Mouse (Mus musculus) activated CD4-positive, CD25-positive, alpha-beta regulatory T cell (primary cell): ENCODE results near the gene 4933434E20Rik. TPM values are rescaled to one million over a fixed set of nuclear protein-coding genes. Genes with fewer than 3 reads are reported as not detected.

Experiments
- polyA plus RNA-seq, 2 experiments: library from polyadenylated mRNA; unstranded; fragments of 100-300 nt; shearing (Covaris generic); gene quantifications; one replicate each; pipeline ENCODE4 v1.2.1; 2017

The 4933434E20Rik gene
- 100 to 1,000 TPM; 124 to 127 TPM for polyA plus RNA-seq

GRCm38 (mm10) chr3:90051441-90052350 lies at the start of gene 4933434E20Rik:
Gene 4933434E20Rik, plus strand, starts transcription at chr3:90051636.

GRCm38 (mm10) chr3:90052351-90053241 lies 1.2 kb downstream of the 4933434E20Rik start, which contains the start of gene Ubap2l:
Gene Ubap2l, minus strand, starts transcription at chr3:90052628.

DNA sequence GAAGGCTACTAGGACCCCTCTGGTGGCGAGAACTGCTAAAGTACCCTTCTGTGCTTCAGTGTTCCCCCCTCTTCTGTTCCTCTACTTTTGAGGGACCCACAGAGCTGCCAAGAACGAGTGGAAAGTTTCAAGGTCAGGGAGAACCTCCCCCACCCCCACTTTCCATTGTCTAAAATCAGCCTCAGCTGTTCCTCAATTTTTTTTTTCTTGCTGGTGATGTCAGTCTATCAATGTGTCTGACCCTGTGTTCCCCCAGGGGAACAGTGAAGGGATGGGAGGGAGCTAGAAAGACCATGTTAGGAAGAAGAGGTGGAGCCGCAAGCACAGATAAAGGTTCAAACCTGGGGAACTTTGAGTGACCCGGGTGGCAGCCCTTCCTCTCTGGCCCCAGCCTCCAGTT lies 20.9 kb downstream of the 4933434E20Rik start, which contains the start of gene Tpm3:
Gene Tpm3, plus strand, starts transcription at position 356 of the 400 bp plus-strand sequence.

GRCm38 (mm10) chr3:90103938-90104337 lies 52.5 kb downstream of the 4933434E20Rik start, which contains the start of gene Nup210l:
Gene Nup210l, plus strand, starts transcription at chr3:90104132.

Other genes starting within 250 kb of the 4933434E20Rik start
- 1 to 10 TPM; 3.5 to 6.2 TPM for gene She, start 220.3 kb upstream of the 4933434E20Rik start, polyA plus RNA-seq
- gene Il6ra, start 138.4 kb upstream of the 4933434E20Rik start, polyA plus RNA-seq = 10 to 100 TPM; 65.1 to 73.1 TPM
- 100 to 1,000 TPM in 1 of 2 experiments, 10 to 100 TPM in 1; 70.8 to 115 TPM for gene Atp8b2, start 88.1 kb upstream of the 4933434E20Rik start, polyA plus RNA-seq
- gene Hax1, start 52.9 kb upstream of the 4933434E20Rik start, polyA plus RNA-seq = 10 to 100 TPM; 77.1 to 81.7 TPM
- 100 to 1,000 TPM; 164 to 179 TPM for gene Ubap2l, start 992 bp downstream of the 4933434E20Rik start, polyA plus RNA-seq
- gene Tpm3, start 21.0 kb downstream of the 4933434E20Rik start, polyA plus RNA-seq = 100 to 1,000 TPM; 969 to 974 TPM
- gene Nup210l, start 52.5 kb downstream of the 4933434E20Rik start, polyA plus RNA-seq = under 1 TPM; 0.23 to 0.26 TPM
- gene Rps27, start 162.0 kb downstream of the 4933434E20Rik start, polyA plus RNA-seq = 1,000 to 10,000 TPM; 1,234 to 2,547 TPM
- under 1 TPM in 1 of 2 experiments, not detected in 1; 0.28 TPM for gene Rab13, start 162.1 kb downstream of the 4933434E20Rik start, polyA plus RNA-seq
- 100 to 1,000 TPM; 132 to 181 TPM for gene Jtb, start 180.0 kb downstream of the 4933434E20Rik start, polyA plus RNA-seq
- not detected for gene Creb3l4, start 191.9 kb downstream of the 4933434E20Rik start, polyA plus RNA-seq
- gene Slc39a1, start 196.5 kb downstream of the 4933434E20Rik start, polyA plus RNA-seq = 1 to 10 TPM; 3.1 to 3.9 TPM
- 10 to 100 TPM; 84.5 to 85.4 TPM for gene Crtc2, start 202.5 kb downstream of the 4933434E20Rik start, polyA plus RNA-seq
- 10 to 100 TPM; 22.4 to 43.4 TPM for gene Dennd4b, start 213.5 kb downstream of the 4933434E20Rik start, polyA plus RNA-seq
- 10 to 100 TPM in 1 of 2 experiments, 1 to 10 TPM in 1; 9.1 to 13.3 TPM for gene Gatad2b, start 241.5 kb downstream of the 4933434E20Rik start, polyA plus RNA-seq